Comparison of ENCODE assay signal across 24 mouse cellular contexts in the genomic region with DNA sequence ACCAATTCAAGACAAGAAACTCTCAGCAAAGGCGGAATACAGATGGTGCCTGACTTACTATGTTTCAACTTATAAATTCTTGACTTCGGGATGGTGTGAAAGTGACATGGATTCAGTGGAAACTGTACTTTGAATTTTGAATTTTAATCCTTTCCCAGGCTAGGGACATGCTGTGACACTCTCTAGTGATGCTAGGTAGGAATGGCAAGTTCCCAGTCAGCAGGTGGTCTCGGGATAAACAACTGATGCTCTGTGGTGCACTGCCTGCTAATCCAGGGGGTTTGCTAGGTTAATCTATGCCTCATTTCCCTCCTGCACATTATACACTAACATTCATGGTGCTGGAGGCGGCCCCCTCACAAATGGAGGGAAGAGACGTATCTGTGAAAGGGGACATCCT.
"Had no signal": no experiment of that assay in that cellular context is flagged by ENCODE, and none has a peak within 500 bp of the region (broad histone marks: within the 10 kb centered on the region; RNA-seq: fewer than 3 reads in every experiment).

No protein-coding gene starts in this region.

- H3K4me3 ChIP-seq: heart, embryonic 10.5 days; heart, embryonic 12.5 days; hindbrain, embryonic 13.5 days; hindbrain, embryonic 15.5 days; kidney, embryonic 15.5 days; limb, embryonic 13.5 days; limb, embryonic 15.5 days; liver, embryonic 12.5 days had no signal

- H3K4me1 ChIP-seq: heart, embryonic 10.5 days; heart, embryonic 12.5 days; hindbrain, embryonic 13.5 days; hindbrain, embryonic 15.5 days; kidney, embryonic 15.5 days; limb, embryonic 13.5 days; limb, embryonic 15.5 days; liver, embryonic 12.5 days had no signal

- ATAC-seq: hindbrain, postnatal 0 days; intestine, embryonic 16.5 days; liver, embryonic 12.5 days had no signal

- H3K27me3 ChIP-seq: heart, embryonic 12.5 days; hindbrain, embryonic 15.5 days; kidney, embryonic 15.5 days; limb, embryonic 13.5 days; limb, embryonic 15.5 days; liver, embryonic 12.5 days had no signal

- H3K27ac ChIP-seq: heart, embryonic 10.5 days; hindbrain, embryonic 13.5 days; hindbrain, embryonic 15.5 days; hindbrain, postnatal 0 days; kidney, embryonic 15.5 days; kidney, postnatal 0 days; limb, embryonic 13.5 days; limb, embryonic 15.5 days; liver, embryonic 12.5 days; liver, embryonic 14.5 days had no signal

- H3K9ac ChIP-seq: heart, embryonic 12.5 days; hindbrain, embryonic 13.5 days; hindbrain, embryonic 15.5 days; kidney, embryonic 15.5 days; limb, embryonic 13.5 days; limb, embryonic 15.5 days; liver, embryonic 12.5 days; liver, embryonic 14.5 days had no signal

- DNase-seq: gastrocnemius, postnatal 14 days; gastrocnemius, postnatal 36 days; heart, adult 18-20 months; heart, postnatal 10 days; kidney, adult 11 months; kidney, adult 2 months; kidney, adult 9 months; kidney, postnatal 14 days; kidney, postnatal 36 days; layer of hippocampus, adult 9-11 months; layer of hippocampus, postnatal 36 days; left cerebral cortex, postnatal 4 days had no signal

- H3K36me3 ChIP-seq: heart, embryonic 10.5 days; heart, embryonic 12.5 days; hindbrain, embryonic 13.5 days; hindbrain, embryonic 15.5 days; kidney, embryonic 15.5 days; limb, embryonic 13.5 days; limb, embryonic 15.5 days; liver, embryonic 12.5 days had no signal

- H3K9me3 ChIP-seq: heart, embryonic 10.5 days; heart, embryonic 12.5 days; hindbrain, embryonic 13.5 days; hindbrain, embryonic 15.5 days; kidney, embryonic 15.5 days; limb, embryonic 13.5 days; limb, embryonic 15.5 days; liver, embryonic 12.5 days had no signal

- H3K4me2 ChIP-seq: heart, embryonic 12.5 days; hindbrain, embryonic 13.5 days; hindbrain, embryonic 15.5 days; kidney, embryonic 15.5 days; limb, embryonic 13.5 days; limb, embryonic 15.5 days; liver, embryonic 12.5 days had no signal
